Mouse (Mus musculus) midbrain, embryonic 11.5 days (tissue): ENCODE results near the gene Kctd2. TPM values are rescaled to one million over a fixed set of nuclear protein-coding genes. Genes with fewer than 3 reads are reported as not detected.

Source experiments
- ATAC-seq: fragments of 200-750 bp; cut with Nextera tagmentation; 2 replicates; pipeline ENCODE4 v1.8.0; 2017; ENCODE audit warnings: moderate TSS enrichment, moderate library complexity; ENCODE audit not compliant: low FRiP score
- DNase-seq: peaks from one replicate; pipeline ENCODE4 v3.0.0; 2015; ENCODE audit warnings: low spot score; ENCODE audit errors: missing footprints
- H3K27ac ChIP-seq: fragments of 300-500 bp; sonication (generic); 2 replicates; pipeline ENCODE4 v1.5.1; 2014; ENCODE audit warnings: low read depth, low read length
- H3K27me3 ChIP-seq: fragments of 300-500 bp; sonication (generic); 2 replicates; pipeline ENCODE4 v1.6.1; 2014; ENCODE audit warnings: mild to moderate bottlenecking, low read length, moderate library complexity, mixed read lengths; ENCODE audit not compliant: control insufficient read depth, insufficient read depth
- H3K36me3 ChIP-seq: fragments of 300-500 bp; sonication (generic); 2 replicates; pipeline ENCODE4 v1.6.1; 2014; ENCODE audit warnings: mild to moderate bottlenecking, low read length, moderate library complexity, mixed read lengths; ENCODE audit not compliant: control insufficient read depth, insufficient read depth
- H3K4me1 ChIP-seq: fragments of 300-500 bp; sonication (generic); 2 replicates; pipeline ENCODE4 v1.6.1; 2014; ENCODE audit warnings: low read length; ENCODE audit not compliant: control insufficient read depth, insufficient read depth
- H3K4me2 ChIP-seq: fragments of 300-500 bp; sonication (generic); 2 replicates; pipeline ENCODE4 v1.6.1; 2014; ENCODE audit warnings: mild to moderate bottlenecking, moderate library complexity
- H3K4me3 ChIP-seq: fragments of 300-500 bp; sonication (generic); 2 replicates; pipeline ENCODE4 v1.5.1; 2014; ENCODE audit warnings: low read depth, low read length
- H3K9ac ChIP-seq: fragments of 300-500 bp; sonication (generic); 2 replicates; pipeline ENCODE4 v1.6.1; 2014; ENCODE audit warnings: low read length
- H3K9me3 ChIP-seq: fragments of 300-500 bp; sonication (generic); 2 replicates; pipeline ENCODE4 v1.6.1; 2016; ENCODE audit warnings: low read length; ENCODE audit not compliant: control insufficient read depth
- WGBS: fragments of 180-500 bp; shearing (Covaris S2); extraction: QIAGEN DNeasy Blood & Tissue Kit; methylation state at CpG from one replicate; pipeline ENCODE4 v1.1.7; 2014; 5-methylcytosine and 5-hydroxymethylcytosine counted together
- polyA plus RNA-seq: library from polyadenylated mRNA; unstranded; fragments of >200 nt; fragmentation: Nextera tagmentation; extraction: Ambion mirVana; gene quantifications from 2 replicates; pipeline ENCODE4 v1.2.1, GENCODE M21; 2014

Kctd2 gene
- 21.6 and 24.0 TPM in 2 replicates for polyA plus RNA-seq

DNA sequence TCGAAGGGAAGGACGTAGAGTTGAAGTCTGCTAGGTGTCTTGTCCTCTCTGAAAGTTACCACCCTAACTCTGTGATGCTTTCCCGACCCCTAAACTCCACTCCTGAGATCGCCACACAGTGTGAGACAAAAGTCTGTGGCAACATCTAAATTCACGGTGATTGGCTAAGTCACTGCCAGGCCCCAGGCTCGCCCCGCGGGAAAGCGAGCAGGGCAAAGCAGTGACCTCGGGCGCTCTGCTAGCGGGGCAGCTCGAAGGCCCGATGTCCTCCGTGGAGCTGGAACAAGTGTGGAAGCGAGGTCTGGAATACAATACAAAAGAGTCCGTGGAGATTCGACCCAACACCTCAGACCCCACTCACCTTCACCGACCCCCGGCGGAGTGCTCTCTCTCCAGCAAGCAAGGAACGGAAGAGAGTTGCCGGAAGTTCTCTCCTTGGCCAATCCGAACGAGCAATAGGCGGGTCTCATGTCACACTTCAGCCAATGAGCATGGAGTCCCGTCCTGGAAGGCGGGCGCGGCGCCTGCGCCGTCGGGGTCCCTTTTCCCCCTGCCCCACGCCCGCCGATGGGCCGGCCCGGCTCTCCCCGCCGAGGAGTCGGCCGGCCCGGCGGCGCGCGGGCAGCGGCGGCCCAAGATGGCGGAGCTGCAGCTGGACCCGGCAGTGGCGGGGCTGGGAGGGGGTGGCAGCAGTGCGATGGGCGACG lies at the start of gene Kctd2, which contains the start of gene Atp5h:
Kctd2 (plus strand) TSS at position 598 of the 707 bp plus-strand sequence.
Atp5h (minus strand) TSS at position 432 of the 707 bp plus-strand sequence.
- Histone ChIP-seq H3K36me3 (peaks cover 6% of the 10 kb centered on the region), H3K9me3 (no peaks in the 10 kb centered on the region), H3K9ac (peak within 1 kb of the TSS; percentile 97), H3K4me2 (peak within 1 kb of the TSS; percentile 99), H3K4me1 (peaks cover 19% of the 10 kb centered on the region), H3K27ac (peak within 1 kb of the TSS; percentile 74), H3K27me3 (no peaks in the 10 kb centered on the region), H3K4me3 (peak within 1 kb of the TSS; percentile 99)
- ATAC-seq: peak; percentile 98
- WGBS: under 1% methylated on average over 44 of the region's 56 CpGs
- peak; percentile 98 for DNase-seq

DNA sequence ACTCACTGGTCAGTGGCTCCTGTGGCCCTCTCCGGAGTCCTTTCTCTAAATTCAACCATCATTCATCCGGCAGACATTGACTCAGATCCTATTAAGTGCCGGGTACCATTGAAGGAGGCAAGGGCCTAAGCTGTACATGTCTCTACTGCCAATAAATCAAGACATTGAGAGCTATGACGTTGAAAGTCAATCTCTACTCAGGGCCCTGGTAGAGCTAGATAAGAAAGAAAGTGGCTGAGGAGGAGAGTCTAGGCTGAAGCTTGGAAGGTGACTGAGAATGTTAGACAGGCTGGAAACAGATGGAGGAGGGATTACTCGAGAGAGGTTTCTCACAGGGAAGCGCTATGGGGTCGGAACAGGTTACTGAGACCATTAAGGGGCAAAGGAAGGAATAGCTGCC lies 49.6 kb upstream of the Kctd2 start:
- peaks cover 20% of the 10 kb centered on the region for H3K4me1 ChIP-seq
- ATAC-seq (no peak), DNase-seq (no peak)
- no peak overlapping the region for H3K9ac ChIP-seq
- WGBS: 60% methylated on average over 7 of the region's 7 CpGs
- no peak overlapping the region for H3K4me3 ChIP-seq
- H3K27me3 ChIP-seq: peaks cover 3% of the 10 kb centered on the region; the same call in 1 of the 2 replicates
- H3K36me3 ChIP-seq: no peaks in the 10 kb centered on the region
- no peak overlapping the region for H3K27ac ChIP-seq
- no peaks in the 10 kb centered on the region for H3K9me3 ChIP-seq
- no peak overlapping the region for H3K4me2 ChIP-seq

DNA sequence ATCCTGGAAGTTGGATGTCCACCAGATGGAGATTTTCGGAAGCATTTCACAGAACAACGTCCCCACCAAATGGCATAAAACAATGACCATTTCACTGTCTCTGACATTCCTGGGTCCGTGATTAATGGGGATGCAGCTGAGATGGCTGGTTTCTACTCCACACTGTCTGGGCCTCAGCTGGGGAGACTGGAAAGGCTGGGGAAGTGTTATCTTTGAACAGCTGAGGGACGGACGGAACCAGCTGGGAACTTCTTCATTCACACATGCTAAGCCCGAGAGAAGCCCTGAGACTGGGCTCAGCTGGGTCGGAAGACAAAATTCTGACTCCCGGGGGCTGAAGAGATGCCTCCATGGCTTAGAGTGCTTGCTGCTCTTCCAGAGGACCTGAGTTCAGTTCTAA lies 48.6 kb upstream of the Kctd2 start:
- H3K27ac ChIP-seq: no peak overlapping the region
- no peak for ATAC-seq
- H3K27me3 ChIP-seq: peaks cover 3% of the 10 kb centered on the region; the same call in 1 of the 2 replicates
- DNase-seq: no peak
- peaks cover 17% of the 10 kb centered on the region for H3K4me1 ChIP-seq
- no peak overlapping the region for H3K4me3 ChIP-seq
- 68% methylated on average over 8 of the region's 8 CpGs for WGBS
- no peaks in the 10 kb centered on the region for H3K9me3 ChIP-seq
- no peaks in the 10 kb centered on the region for H3K36me3 ChIP-seq
- no peak overlapping the region for H3K4me2 ChIP-seq
- H3K9ac ChIP-seq: no peak overlapping the region

- Histone ChIP-seq H3K9ac (no peak overlapping the region), H3K9me3 (no peaks in the 10 kb centered on the region), H3K36me3 (no peaks in the 10 kb centered on the region), H3K4me3 (no peak overlapping the region), H3K27me3 (peaks cover 3% of the 10 kb centered on the region; the same call in 1 of the 2 replicates), H3K4me2 (no peak overlapping the region), H3K27ac (no peak overlapping the region), H3K4me1 (peaks cover 11% of the 10 kb centered on the region)
- ATAC-seq: no peak
- WGBS: 69% methylated on average over 1 of the region's 1 CpGs
- DNase-seq: no peak
Measured at GRCm38 (mm10) chr11:115372015-115372414, 47.9 kb upstream of the Kctd2 start.

DNA sequence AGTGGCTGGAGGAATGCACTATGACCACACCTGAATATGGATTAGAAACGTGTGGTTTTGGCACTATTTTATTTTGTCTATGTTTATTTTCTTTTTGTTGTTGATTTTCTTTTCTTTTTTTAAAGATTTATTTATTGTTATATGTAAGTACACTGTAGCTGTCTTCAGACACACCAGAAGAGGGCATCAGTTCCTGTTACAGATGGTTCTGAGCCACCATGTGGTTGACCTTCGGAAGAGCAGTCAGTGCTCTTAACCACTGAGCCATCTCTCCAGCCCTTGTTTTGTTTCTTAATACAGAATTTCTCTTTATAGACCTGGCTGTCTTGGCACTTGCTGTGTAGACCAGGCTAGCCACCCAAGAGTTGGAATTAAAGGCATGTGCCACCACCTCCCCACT lies 47.2 kb upstream of the Kctd2 start:
- Histone ChIP-seq H3K9me3 (no peaks in the 10 kb centered on the region), H3K4me1 (peaks cover 8% of the 10 kb centered on the region), H3K27me3 (peaks cover 3% of the 10 kb centered on the region; the same call in 1 of the 2 replicates), H3K9ac (no peak overlapping the region), H3K4me3 (no peak overlapping the region), H3K4me2 (no peak overlapping the region), H3K36me3 (no peaks in the 10 kb centered on the region), H3K27ac (no peak overlapping the region)
- WGBS: 49% methylated on average over 2 of the region's 2 CpGs
- ATAC-seq (no peak), DNase-seq (no peak)

GRCm38 (mm10) chr11:115373805-115374694 lies 45.9 kb upstream of the Kctd2 start:
- WGBS: 1% methylated on average over 30 of the region's 30 CpGs
- Histone ChIP-seq H3K27ac (no peak overlapping the region), H3K27me3 (peaks cover 3% of the 10 kb centered on the region; the same call in 1 of the 2 replicates), H3K4me3 (peak overlapping the region; percentile 36), H3K9ac (peak overlapping the region; percentile 67), H3K9me3 (no peaks in the 10 kb centered on the region), H3K36me3 (no peaks in the 10 kb centered on the region), H3K4me2 (peak overlapping the region; percentile 73), H3K4me1 (peaks cover 8% of the 10 kb centered on the region)
- DNase-seq: peak; percentile 95
- peak; percentile 44; the same call in 1 of the 2 replicates for ATAC-seq

- Histone ChIP-seq H3K27me3 (peaks cover 3% of the 10 kb centered on the region; the same call in 1 of the 2 replicates), H3K4me3 (no peak overlapping the region; the same call in 1 of the 2 replicates), H3K4me2 (peak overlapping the region; percentile 73), H3K4me1 (peaks cover 8% of the 10 kb centered on the region), H3K9ac (peak overlapping the region; percentile 67), H3K36me3 (no peaks in the 10 kb centered on the region), H3K9me3 (no peaks in the 10 kb centered on the region), H3K27ac (no peak overlapping the region)
- WGBS: 69% methylated on average over 12 of the region's 12 CpGs
- no peak for DNase-seq
- no peak for ATAC-seq
Measured at GRCm38 (mm10) chr11:115374695-115375425, 45.1 kb upstream of the Kctd2 start.

DNA sequence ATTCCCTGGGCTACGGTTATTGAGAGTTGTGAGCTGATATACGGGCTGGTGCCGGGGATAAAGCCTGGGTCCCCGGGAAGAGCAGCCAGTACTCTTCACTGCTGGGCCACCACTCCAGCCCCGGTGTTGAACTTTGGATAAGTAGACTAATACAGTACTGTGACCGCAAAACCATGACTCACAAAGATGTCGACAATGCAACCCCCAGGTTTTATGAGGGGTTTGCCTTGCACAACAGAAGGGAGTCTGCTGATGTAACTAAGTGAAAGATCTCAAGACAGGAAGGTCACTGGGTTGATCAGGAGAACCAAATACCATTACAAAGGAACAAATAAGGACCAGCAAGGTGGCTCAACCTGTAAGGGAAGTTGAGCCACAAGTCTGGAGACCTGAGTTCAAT lies 43.2 kb upstream of the Kctd2 start:
- no peaks in the 10 kb centered on the region for H3K36me3 ChIP-seq
- no peak overlapping the region for H3K4me3 ChIP-seq
- H3K4me2 ChIP-seq: no peak overlapping the region
- DNase-seq (no peak), ATAC-seq (no peak)
- H3K4me1 ChIP-seq: peaks cover 8% of the 10 kb centered on the region
- H3K9me3 ChIP-seq: no peaks in the 10 kb centered on the region
- WGBS: 80% methylated on average over 7 of the region's 7 CpGs
- peaks cover 3% of the 10 kb centered on the region; the same call in 1 of the 2 replicates for H3K27me3 ChIP-seq
- no peak overlapping the region for H3K9ac ChIP-seq
- H3K27ac ChIP-seq: no peak overlapping the region
